15 mouse cellular contexts compared by ENCODE assay signal in the genomic region with DNA sequence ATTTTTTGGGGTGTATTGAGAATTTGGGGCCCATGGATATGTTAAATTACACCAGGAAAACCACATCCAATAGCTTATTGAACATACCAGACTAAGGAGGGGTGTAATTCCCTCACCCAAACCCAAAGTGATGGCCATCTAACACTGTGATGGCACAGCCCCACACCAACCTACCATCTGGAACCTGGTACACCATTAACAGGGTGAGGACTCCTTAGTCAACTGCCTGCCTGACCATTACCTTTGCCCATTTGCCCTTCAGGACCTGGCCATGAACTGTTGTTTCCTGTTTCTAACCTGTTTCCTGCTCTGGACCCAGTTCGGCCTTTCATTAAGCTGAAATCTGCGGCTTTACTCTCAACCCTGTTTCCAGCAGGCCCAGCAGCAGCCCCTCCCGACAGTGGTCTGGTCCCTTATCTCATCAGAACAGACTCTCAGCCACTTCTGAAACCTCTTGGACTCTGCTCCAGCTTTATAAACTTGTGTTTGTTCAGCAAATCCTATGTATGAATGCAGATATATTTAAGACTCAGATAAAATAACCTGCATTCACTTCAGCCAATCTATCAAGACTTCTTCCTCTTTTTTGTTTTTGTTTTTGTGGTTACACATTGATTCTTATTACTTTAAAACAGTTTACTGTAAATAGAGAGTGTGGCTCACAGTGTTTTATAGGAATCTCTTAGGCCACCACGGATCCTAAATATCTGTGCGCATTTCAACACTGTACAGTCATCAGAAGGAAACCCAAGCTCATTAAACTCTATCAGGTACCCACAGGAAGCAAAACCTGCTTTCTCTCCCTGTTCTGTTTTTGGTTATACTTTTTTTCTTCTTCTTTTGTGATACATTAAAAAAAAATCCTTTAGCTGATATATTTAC.
A peak's percentile ranks its signal among the peaks of the same experiment; 100 is the strongest.
DNase-seq lines count a peak whose midpoint lies in the region; ATAC-seq lines count a peak whose summit lies in the region.
"Had no signal": no experiment of that assay in that cellular context is flagged by ENCODE, and none has a peak within 500 bp of the region (broad histone marks: within the 10 kb centered on the region; RNA-seq: fewer than 3 reads in every experiment).

No protein-coding gene starts in this region.

- no peak overlapping the region for H3K27ac ChIP-seq in heart, embryonic 15.5 days
- H3K27ac ChIP-seq in liver, embryonic 11.5 days (ENCODE audit: low read depth, low read length), result no peak overlapping the region
- H3K27ac ChIP-seq: heart, embryonic 10.5 days; hindbrain, embryonic 15.5 days; kidney, postnatal 0 days; lung, embryonic 15.5 days; midbrain, embryonic 12.5 days had no signal

- no peaks in the 10 kb centered on the region for H3K36me3 ChIP-seq in heart, embryonic 15.5 days
- no peaks in the 10 kb centered on the region for H3K36me3 ChIP-seq in liver, embryonic 11.5 days (ENCODE audit: control insufficient read depth, insufficient read depth, low read length)
- H3K36me3 ChIP-seq: heart, embryonic 10.5 days; hindbrain, embryonic 15.5 days; lung, embryonic 15.5 days; midbrain, embryonic 12.5 days had no signal

- H3K4me1 ChIP-seq in heart, embryonic 15.5 days (replicated peaks), result peaks cover 3% of the 10 kb centered on the region; the same call in 1 of the 2 replicates
- no peaks in the 10 kb centered on the region; the same call in 1 of the 2 replicates for H3K4me1 ChIP-seq in liver, embryonic 11.5 days (replicated peaks; ENCODE audit: control insufficient read depth, insufficient read depth, low read length)
- H3K4me1 ChIP-seq: hindbrain, embryonic 15.5 days; lung, embryonic 15.5 days; midbrain, embryonic 12.5 days had no signal

- no peak overlapping the region for H3K9ac ChIP-seq in heart, embryonic 15.5 days
- H3K9ac ChIP-seq in liver, embryonic 11.5 days (ENCODE audit: low read depth, low read length), result no peak overlapping the region
- H3K9ac ChIP-seq: hindbrain, embryonic 15.5 days; lung, embryonic 15.5 days; midbrain, embryonic 12.5 days had no signal

- 0 out of 2 replicates have a peak, but pooled peaks have one; percentile 58 for ATAC-seq in heart, embryonic 15.5 days (replicated peaks; ENCODE audit: insufficient number of reproducible peaks, insufficient read depth, low FRiP score, low read depth)
- peak; percentile 75 for ATAC-seq in liver, embryonic 11.5 days (replicated peaks; ENCODE audit: low FRiP score)
- ATAC-seq in megakaryocyte-erythroid progenitor cell, adult 5-6 weeks (replicated peaks; ENCODE audit: low FRiP score, low TSS enrichment, poor library complexity, severe bottlenecking), result peak; percentile 86

- 32% methylated on average over 5 of the region's 5 CpGs for WGBS in heart, embryonic 15.5 days
- whole genome bisulfite sequencing in liver, embryonic 11.5 days, result 24% methylated on average over 5 of the region's 5 CpGs

- H3K4me2 ChIP-seq in heart, embryonic 15.5 days, result no peak overlapping the region
- H3K4me2 ChIP-seq in liver, embryonic 11.5 days, result no peak overlapping the region
- H3K4me2 ChIP-seq: hindbrain, embryonic 15.5 days; lung, embryonic 15.5 days; midbrain, embryonic 12.5 days had no signal

- no peaks in the 10 kb centered on the region for H3K9me3 ChIP-seq in heart, embryonic 15.5 days (replicated peaks)
- H3K9me3 ChIP-seq in liver, embryonic 11.5 days (ENCODE audit: control insufficient read depth, low read length), result no peaks in the 10 kb centered on the region
- H3K9me3 ChIP-seq: heart, embryonic 10.5 days; hindbrain, embryonic 15.5 days; lung, embryonic 15.5 days; midbrain, embryonic 12.5 days had no signal

- H3K27me3 ChIP-seq in heart, embryonic 15.5 days, result no peaks in the 10 kb centered on the region
- no peaks in the 10 kb centered on the region for H3K27me3 ChIP-seq in liver, embryonic 11.5 days (replicated peaks; ENCODE audit: control insufficient read depth, insufficient read depth, low read length)
- H3K27me3 ChIP-seq: hindbrain, embryonic 15.5 days; lung, embryonic 15.5 days; midbrain, embryonic 12.5 days had no signal

- no peak overlapping the region for H3K4me3 ChIP-seq in heart, embryonic 15.5 days
- no peak overlapping the region for H3K4me3 ChIP-seq in liver, embryonic 11.5 days (ENCODE audit: low read depth, low read length)
- H3K4me3 ChIP-seq: heart, embryonic 10.5 days; hindbrain, embryonic 15.5 days; lung, embryonic 15.5 days; midbrain, embryonic 12.5 days had no signal

- intact Hi-C loops in left cerebral cortex, postnatal 25 days (cut with DNase I), result no loop called here

- no peak for DNase-seq in heart, adult 9 months (ENCODE audit: low spot score in 2 of 2)
- peak; percentile 37 for DNase-seq in c-Kit-positive CD71-positive TER-119-positive erythroid progenitor cells, embryonic 14.5 days (ENCODE audit: low spot score)
- no peak for DNase-seq in liver, embryonic 11.5 days (ENCODE audit: low spot score)
- no peak for DNase-seq in gastrocnemius, postnatal 25 days
- DNase-seq in lung, postnatal 4 days, result no peak
- DNase-seq in left cerebral cortex, postnatal 25 days (ENCODE audit: low spot score in 2 of 2), result no peak
- DNase-seq: cerebellum, postnatal 14 days; right cerebral cortex, postnatal 14 days had no signal
